In the genomic region with DNA sequence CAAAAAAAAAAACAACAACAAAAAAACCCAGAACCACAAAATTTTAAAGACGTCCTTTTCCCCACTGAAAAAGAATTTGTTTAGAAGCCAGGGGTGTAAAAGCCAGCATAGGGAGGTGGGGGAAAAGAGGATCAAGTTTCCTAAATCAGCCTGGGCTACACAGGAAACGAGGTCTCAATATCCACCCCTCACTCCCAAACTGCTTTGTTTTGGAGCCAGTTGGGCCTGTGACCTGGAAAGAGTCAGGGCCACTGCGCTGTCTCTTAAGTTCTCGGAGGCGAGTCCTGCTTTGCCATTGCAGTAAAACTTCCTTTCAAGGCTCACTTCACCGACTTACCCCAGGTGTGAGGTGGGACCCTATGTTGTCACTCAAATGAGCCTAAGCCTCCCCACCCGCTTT, we compare ENCODE assay signal across 12 mouse cellular contexts. TPM values are rescaled to one million over a fixed set of nuclear protein-coding genes. Genes with fewer than 3 reads are reported as not detected.
DNase-seq lines count a peak whose midpoint lies in the region; ATAC-seq and TF ChIP-seq lines count a peak whose summit lies in the region.
"Had no signal": no experiment of that assay in that cellular context is flagged by ENCODE, and none has a peak within 500 bp of the region (broad histone marks: within the 10 kb centered on the region; RNA-seq: fewer than 3 reads in every experiment).

No protein-coding gene starts in this region.

- no peak overlapping the region for H3K9ac ChIP-seq in kidney, postnatal 0 days (ENCODE audit: low read depth, low read length)
- H3K9ac ChIP-seq in liver, embryonic 12.5 days, result peak overlapping the region; percentile 52; the same call in 1 of the 2 replicates
- H3K9ac ChIP-seq: limb, embryonic 15.5 days had no signal

- ATAC-seq in kidney, postnatal 0 days (replicated peaks; ENCODE audit: low FRiP score, low read depth), result no peak
- ATAC-seq in liver, embryonic 12.5 days, result no peak

- H3K36me3 ChIP-seq in heart, embryonic 10.5 days, result peaks cover 39% of the 10 kb centered on the region
- peaks cover 8% of the 10 kb centered on the region; the same call in 1 of the 2 replicates for H3K36me3 ChIP-seq in kidney, postnatal 0 days (ENCODE audit: insufficient read depth, low read length)
- H3K36me3 ChIP-seq in liver, embryonic 12.5 days, result peaks cover 20% of the 10 kb centered on the region

- no peak overlapping the region for H3K4me3 ChIP-seq in heart, embryonic 10.5 days
- H3K4me3 ChIP-seq in kidney, postnatal 0 days (replicated peaks; ENCODE audit: low read depth, low read length), result no peak overlapping the region
- H3K4me3 ChIP-seq in liver, embryonic 12.5 days, result peak overlapping the region; percentile 75

- TF ChIP-seq CTCF in kidney, postnatal 0 days (IDR thresholded peaks at IDR 0.05; ENCODE audit: low read depth), result no peak

- H3K27me3 ChIP-seq in heart, embryonic 10.5 days (ENCODE audit: insufficient read depth, poor library complexity, severe bottlenecking), result no peaks in the 10 kb centered on the region
- no peaks in the 10 kb centered on the region for H3K27me3 ChIP-seq in kidney, postnatal 0 days (ENCODE audit: insufficient read depth, low read length)
- no peaks in the 10 kb centered on the region for H3K27me3 ChIP-seq in liver, embryonic 12.5 days (replicated peaks)
- H3K27me3 ChIP-seq: limb, embryonic 15.5 days had no signal

- no peak for DNase-seq in heart, embryonic 10.5 days (ENCODE audit: low spot score)
- no peak for DNase-seq in heart, adult 8-10 months (ENCODE audit: low spot score)
- DNase-seq in kidney, postnatal 0 days (ENCODE audit: low spot score), result peak; percentile 83
- DNase-seq in kidney, postnatal 4 days, result no peak
- peak; percentile 34 for DNase-seq in adipocyte (ENCODE audit: low spot score)
- DNase-seq in gastrocnemius, adult 8-10 months (ENCODE audit: low spot score in 2 of 2), result no peak
- no peak for DNase-seq in urinary bladder, postnatal 4 days (ENCODE audit: low spot score in 2 of 2)
- DNase-seq: heart, postnatal 36 days had no signal

- H3K9me3 ChIP-seq in heart, embryonic 10.5 days, result no peaks in the 10 kb centered on the region
- no peaks in the 10 kb centered on the region for H3K9me3 ChIP-seq in kidney, postnatal 0 days (replicated peaks; ENCODE audit: low read length)
- no peaks in the 10 kb centered on the region for H3K9me3 ChIP-seq in liver, embryonic 12.5 days (replicated peaks)
- H3K9me3 ChIP-seq: limb, embryonic 15.5 days had no signal

- H3K27ac ChIP-seq in heart, embryonic 10.5 days, result peak overlapping the region; percentile 71; the same call in 1 of the 2 replicates
- peak overlapping the region; percentile 92 for H3K27ac ChIP-seq in kidney, postnatal 0 days
- peak overlapping the region; percentile 90 for H3K27ac ChIP-seq in liver, embryonic 12.5 days
- H3K27ac ChIP-seq: limb, embryonic 15.5 days had no signal

- 43% methylated on average over 7 of the region's 7 CpGs for WGBS in heart, embryonic 10.5 days
- 32% methylated on average over 7 of the region's 7 CpGs for WGBS in kidney, postnatal 0 days
- 48% methylated on average over 7 of the region's 7 CpGs for WGBS in liver, embryonic 12.5 days (ENCODE audit: insufficient replicate concordance)

- H3K4me1 ChIP-seq in heart, embryonic 10.5 days, result peaks cover 20% of the 10 kb centered on the region
- peaks cover 14% of the 10 kb centered on the region for H3K4me1 ChIP-seq in kidney, postnatal 0 days (replicated peaks; ENCODE audit: insufficient read depth, low read length)
- peaks cover 37% of the 10 kb centered on the region for H3K4me1 ChIP-seq in liver, embryonic 12.5 days

- H3K4me2 ChIP-seq in kidney, postnatal 0 days (ENCODE audit: low read length), result no peak overlapping the region
- H3K4me2 ChIP-seq in liver, embryonic 12.5 days, result peak overlapping the region; percentile 97

RNA-seq across cellular contexts. Expression of a gene that starts 1.7 kb away (rescaled TPM):
- polyA plus RNA-seq in heart, embryonic 10.5 days (2016; fragmentation: Nextera tagmentation; extraction: Ambion mirVana), result 19.5 and 21.1 TPM in 2 replicates
- total RNA-seq in heart, adult 8-10 months (2022), result 10 to 100 TPM; 36.1 to 44.0 (median 39.6) TPM
- 28.5 and 33.7 TPM in 2 replicates for polyA plus RNA-seq in kidney, postnatal 0 days (2015; fragmentation: Nextera tagmentation; extraction: Ambion mirVana)
- polyA plus RNA-seq in liver, embryonic 12.5 days (2016; fragmentation: Nextera tagmentation; extraction: Ambion mirVana), result 20.5 and 28.7 TPM in 2 replicates
- total RNA-seq in gastrocnemius, adult 8-10 months (2022), result 10 to 100 TPM; 44.3 to 53.2 (median 47.5) TPM

RNA-seq across cellular contexts. Expression of a gene that starts 10.0 kb away (rescaled TPM):
- 13.0 and 23.1 TPM in 2 replicates for polyA plus RNA-seq in heart, embryonic 10.5 days (2016; fragmentation: Nextera tagmentation; extraction: Ambion mirVana)
- 10 to 100 TPM; 25.2 to 33.4 (median 25.5) TPM for total RNA-seq in heart, adult 8-10 months (2022)
- 30.2 and 30.5 TPM in 2 replicates for polyA plus RNA-seq in kidney, postnatal 0 days (2015; fragmentation: Nextera tagmentation; extraction: Ambion mirVana)
- polyA plus RNA-seq in liver, embryonic 12.5 days (2016; fragmentation: Nextera tagmentation; extraction: Ambion mirVana), result 1.6 and 1.7 TPM in 2 replicates
- 10 to 100 TPM in 1 of 4 experiments, 1 to 10 TPM in 3; 7.3 to 11.0 (median 8.3) TPM for total RNA-seq in gastrocnemius, adult 8-10 months (2022)

RNA-seq across cellular contexts. Expression of a gene that starts 10.2 kb away (rescaled TPM):
- 0.67 and 0.97 TPM in 2 replicates for polyA plus RNA-seq in heart, embryonic 10.5 days (2016; fragmentation: Nextera tagmentation; extraction: Ambion mirVana)
- total RNA-seq in heart, adult 8-10 months (2022), result under 1 TPM; 0.27 to 0.57 (median 0.31) TPM
- 2.5 and 3.7 TPM in 2 replicates for polyA plus RNA-seq in kidney, postnatal 0 days (2015; fragmentation: Nextera tagmentation; extraction: Ambion mirVana)
- polyA plus RNA-seq in liver, embryonic 12.5 days (2016; fragmentation: Nextera tagmentation; extraction: Ambion mirVana), result 0.43 and 0.50 TPM in 2 replicates
- under 1 TPM in 3 of 4 experiments, not detected in 1; 0.36 to 0.67 (median 0.48) TPM for total RNA-seq in gastrocnemius, adult 8-10 months (2022)
- total RNA-seq: megakaryocyte-erythroid progenitor cell, adult 5-6 weeks had no signal
- polyA plus RNA-seq: CD4-positive, CD25-positive, alpha-beta regulatory T cell, adult 4 months had no signal

RNA-seq across cellular contexts. Expression of a gene that starts 19.7 kb away (rescaled TPM):
- polyA plus RNA-seq in heart, embryonic 10.5 days (2016; fragmentation: Nextera tagmentation; extraction: Ambion mirVana), result 0.12 and 0.48 TPM in 2 replicates
- total RNA-seq in heart, adult 8-10 months (2022), result under 1 TPM; 0.06 to 0.20 (median 0.07) TPM
- 0.14 and 0.24 TPM in 2 replicates for polyA plus RNA-seq in kidney, postnatal 0 days (2015; fragmentation: Nextera tagmentation; extraction: Ambion mirVana)
- polyA plus RNA-seq in liver, embryonic 12.5 days (2016; fragmentation: Nextera tagmentation; extraction: Ambion mirVana), result 0.08 TPM in 2 replicates
- total RNA-seq in gastrocnemius, adult 8-10 months (2022), result not detected
- total RNA-seq: megakaryocyte-erythroid progenitor cell, adult 5-6 weeks had no signal
- polyA plus RNA-seq: CD4-positive, CD25-positive, alpha-beta regulatory T cell, adult 4 months had no signal

RNA-seq across cellular contexts. Expression of a gene that starts 20.1 kb away (rescaled TPM):
- 43.3 and 51.9 TPM in 2 replicates for polyA plus RNA-seq in heart, embryonic 10.5 days (2016; fragmentation: Nextera tagmentation; extraction: Ambion mirVana)
- 10 to 100 TPM in 3 of 4 experiments, 1 to 10 TPM in 1; 6.9 to 13.6 (median 11.7) TPM for total RNA-seq in heart, adult 8-10 months (2022)
- 73.1 and 77.2 TPM in 2 replicates for polyA plus RNA-seq in kidney, postnatal 0 days (2015; fragmentation: Nextera tagmentation; extraction: Ambion mirVana)
- polyA plus RNA-seq in liver, embryonic 12.5 days (2016; fragmentation: Nextera tagmentation; extraction: Ambion mirVana), result 24.2 and 25.5 TPM in 2 replicates
- total RNA-seq in gastrocnemius, adult 8-10 months (2022), result 10 to 100 TPM; 11.6 to 19.1 (median 15.1) TPM

Comparison
In these comparisons a context has a peak if more than half of its experiments do, and no peak if none do; other contexts are left out.
1. DNase-seq: peak in kidney, postnatal 0 days (single experiment) and adipocyte (single experiment); none in heart, embryonic 10.5 days (single experiment), heart, adult 8-10 months (single experiment), kidney, postnatal 4 days (0 of 2), gastrocnemius, adult 8-10 months (0 of 2) and urinary bladder, postnatal 4 days (0 of 2).
2. Peak in every context shown above with its lines, with median percentiles within 50 percentile points of each other: H3K27ac ChIP-seq.